Mouse (Mus musculus) E14TG2a.4 (cell line): Measurements from ENCODE around the gene D2hgdh.

Experiments
- CTCF ChIP-seq: conservative IDR thresholded peaks from 2 replicates; pipeline ENCODE4 v1.5.1; 2014; ENCODE audit warnings: low read length
- NANOG ChIP-seq: IDR thresholded peaks from 2 replicates; pipeline ENCODE4 v1.6.1; 2014; ENCODE audit warnings: borderline replicate concordance, low read length, mixed read lengths

GRCm38 (mm10) chr1:93824609-93825008 is at the start of gene D2hgdh:
- no peak for TF ChIP-seq CTCF
- no peak for TF ChIP-seq NANOG
